Mouse (Mus musculus) erythroblast, embryonic 14.5 days (primary cell): Measurements from ENCODE around the gene Ces4a.

Experiments used
- GATA1 ChIP-seq: IDR thresholded peaks from 2 replicates; pipeline ENCODE4 v1.6.1; 2012; ENCODE audit warnings: low read length, inconsistent platforms, mixed read lengths
- TAL1 ChIP-seq: IDR thresholded peaks from 3 replicates; pipeline ENCODE4 v1.6.1; 2012; ENCODE audit warnings: low read length, inconsistent platforms, mixed read lengths

DNA sequence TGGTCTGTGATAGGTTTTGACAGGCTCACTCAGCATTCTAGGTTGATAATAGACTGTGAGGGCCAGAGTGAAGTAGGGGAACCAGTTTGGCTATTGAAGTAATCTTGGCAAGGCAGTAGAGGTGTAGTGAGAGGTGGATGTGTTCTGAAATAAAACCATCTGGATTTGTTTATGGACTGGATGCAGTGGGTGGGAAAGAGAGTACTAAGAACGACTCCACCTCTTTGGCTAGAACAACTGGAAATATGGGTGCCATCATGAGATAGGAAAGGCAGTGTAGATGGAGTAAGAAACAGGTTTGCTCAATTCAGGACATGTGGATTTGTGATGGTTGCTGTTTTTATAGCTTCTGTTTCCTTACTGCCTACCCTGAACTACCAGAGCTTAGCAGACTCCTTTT, 50.6 kb downstream of the Ces4a start:
- no peak for TF ChIP-seq GATA1
- TF ChIP-seq TAL1: no peak
